Mouse (Mus musculus) liver, postnatal 0 days (tissue): ENCODE results near the gene Gse1.

Experiments
- CTCF ChIP-seq: sonication (generic); IDR thresholded peaks from 2 replicates; pipeline ENCODE4 v1.5.1; 2016; ENCODE audit warnings: antibody characterized with exemption, low read depth
- EP300 ChIP-seq: IDR thresholded peaks from 2 replicates; pipeline ENCODE4 v1.6.1; 2016; ENCODE audit warnings: antibody characterized with exemption, low read depth, mild to moderate bottlenecking

DNA sequence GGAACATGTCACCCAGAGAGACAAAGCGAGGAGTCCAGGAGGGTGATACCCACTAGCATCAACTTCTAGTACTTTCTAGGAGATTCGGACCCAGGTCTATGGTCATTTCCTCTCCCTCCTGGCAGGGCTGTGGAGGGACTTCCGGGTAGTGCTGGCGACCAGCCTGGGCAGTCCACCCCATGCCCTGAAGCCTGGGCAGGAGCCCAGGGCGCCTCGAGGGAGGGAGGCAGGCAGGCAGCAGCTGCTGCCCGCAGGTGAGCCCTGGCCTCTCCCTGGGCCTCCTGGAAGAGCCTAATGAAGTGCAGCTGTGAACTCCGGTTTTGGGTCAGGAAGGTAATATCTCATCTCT lies 187.9 kb downstream of the Gse1 start:
- TF ChIP-seq CTCF, result no peak
- no peak for TF ChIP-seq EP300
